Mouse (Mus musculus) liver (tissue): ENCODE measurements at regions not wholly inside any gene's neighbourhood (a gene's known extent, or its start where the extent isn't known, plus 50 kb on each side); places are given as distances from the start of the nearest gene placed in this dataset.

ENCODE experiments used
- DNase-seq: peaks from one replicate; pipeline ENCODE4 v3.0.0-alpha.2; 2020; ENCODE audit warnings: mixed read lengths

DNA sequence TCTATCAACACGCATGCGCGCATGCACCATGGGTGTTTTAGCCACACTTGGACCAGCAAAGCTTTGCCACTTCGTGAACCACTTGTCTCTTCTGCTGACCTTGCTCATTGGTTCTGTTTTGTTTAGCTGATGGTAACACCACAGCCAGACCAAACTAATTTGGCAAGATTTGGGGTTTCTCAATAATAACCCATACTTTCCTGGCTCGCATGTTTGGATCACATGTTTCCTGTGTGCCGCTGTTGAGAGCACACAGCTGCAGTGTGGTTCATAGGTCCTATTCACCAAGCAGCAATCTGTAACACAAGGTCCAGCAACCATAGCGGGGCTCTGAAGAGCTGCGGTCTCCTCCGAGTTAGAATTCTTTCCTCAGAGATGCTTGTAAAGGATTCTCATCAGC lies 126.4 kb upstream of the Gas1 start:
- DNase-seq: no peak

DNA sequence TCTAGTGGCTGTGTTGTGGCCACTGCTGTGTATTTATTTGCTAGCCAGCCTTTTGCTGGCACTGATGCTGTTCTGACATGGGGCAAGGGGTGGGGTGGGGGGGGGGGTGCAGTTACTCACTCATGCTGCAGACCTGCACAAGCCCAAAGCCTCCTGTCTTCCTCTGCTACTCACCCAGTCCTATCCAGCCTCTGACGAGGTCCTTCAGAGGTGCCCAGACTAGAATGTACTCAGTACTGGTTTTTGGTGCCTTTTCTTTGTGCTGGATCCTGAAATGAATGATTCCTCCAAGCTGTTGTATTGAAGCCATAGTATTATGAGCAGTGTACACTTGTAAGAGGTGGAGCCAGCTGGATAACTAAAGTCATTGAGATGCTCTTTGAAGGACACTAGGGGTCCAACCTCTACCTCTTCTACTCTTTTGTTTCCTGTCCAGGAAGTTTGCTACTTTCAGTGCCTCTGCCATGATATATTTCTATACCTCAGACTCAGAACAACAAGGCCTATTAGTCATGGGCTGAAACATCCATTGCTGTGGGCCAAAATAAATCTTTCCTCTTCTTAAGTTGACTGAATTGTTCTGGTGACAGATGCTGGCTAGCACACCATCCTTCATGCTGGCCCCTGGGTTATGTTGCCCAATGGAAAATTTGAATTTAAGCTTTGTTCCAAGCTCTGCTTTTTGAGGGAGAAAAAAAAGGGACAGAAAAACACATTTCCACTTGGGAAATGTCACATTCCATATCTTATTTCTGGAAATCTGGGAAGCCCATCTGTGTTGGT lies 128.1 kb upstream of the Gas1 start:
- no peak for DNase-seq

DNA sequence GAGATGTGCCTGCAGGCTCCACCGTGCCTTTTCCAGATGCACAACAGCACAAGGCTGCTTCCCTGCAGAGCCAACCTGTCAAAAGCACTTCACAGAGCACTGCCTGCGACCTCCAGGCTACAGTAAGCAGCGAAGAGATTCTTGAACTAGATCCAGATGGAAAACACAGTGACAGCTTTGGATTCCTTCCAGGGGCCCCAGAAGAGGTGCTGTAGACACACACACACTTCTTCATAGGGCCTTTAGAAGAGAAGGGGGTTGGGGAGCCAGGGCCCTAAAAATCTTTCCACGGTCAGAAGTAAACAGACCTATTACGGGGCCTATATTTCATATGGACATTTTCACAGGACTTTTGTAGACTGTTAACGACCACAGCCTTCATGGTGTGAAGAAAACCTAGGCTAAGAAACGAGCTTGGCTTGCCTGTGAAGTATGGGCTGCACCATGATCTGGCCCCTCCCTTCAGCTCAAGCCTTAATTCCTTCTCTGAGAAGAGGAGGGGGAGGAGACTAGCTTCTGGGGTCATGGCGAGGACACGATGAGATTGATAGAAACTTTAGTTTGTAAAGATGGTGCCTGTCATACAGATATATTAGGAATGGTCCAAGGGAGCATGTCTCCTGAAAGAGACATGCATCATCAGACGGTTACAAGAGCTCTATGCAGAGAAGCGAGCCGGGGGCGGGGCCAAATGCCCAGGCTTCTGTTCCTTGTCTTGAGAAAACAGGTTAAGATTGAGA lies 131.1 kb upstream of the Gas1 start:
- peak; percentile 52 for DNase-seq

DNA sequence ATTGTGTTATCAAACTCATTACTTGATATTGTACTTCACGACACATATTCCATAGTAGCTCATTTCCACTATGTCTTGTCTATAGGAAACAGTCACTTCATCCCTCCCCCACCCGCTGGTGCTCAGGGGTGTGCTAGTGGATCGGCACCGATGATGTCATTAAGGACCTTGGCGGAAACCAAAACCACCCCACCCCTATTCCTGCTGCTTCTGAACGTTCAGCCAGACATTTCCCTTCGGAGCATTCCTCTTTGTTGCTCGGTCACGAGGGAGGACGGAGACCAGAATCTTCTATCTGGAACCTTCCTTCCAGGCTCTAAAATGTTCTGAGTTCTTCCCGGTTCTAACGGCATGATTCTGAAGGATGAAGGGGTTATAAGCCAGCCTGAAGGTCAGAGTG lies 132.3 kb upstream of the Gas1 start:
- DNase-seq: no peak

DNA sequence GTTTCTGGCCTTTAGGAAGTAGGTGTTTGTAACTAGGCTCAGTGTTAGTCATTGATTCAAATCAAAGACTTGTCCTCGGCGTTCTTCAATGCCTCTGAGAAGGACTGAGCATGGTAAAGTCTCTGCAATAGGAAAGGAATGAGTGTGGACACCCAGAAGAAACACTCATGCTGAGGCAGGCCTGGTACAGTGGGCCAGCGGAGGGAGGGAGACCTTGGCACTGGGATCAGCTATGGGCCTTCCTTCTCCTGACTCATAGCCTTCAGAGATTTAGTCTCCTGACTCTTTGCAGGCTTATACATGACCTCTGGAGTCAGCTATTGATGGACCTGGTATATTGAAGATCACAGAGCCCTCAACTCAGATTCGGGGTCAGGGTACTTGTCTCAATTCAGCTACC lies 132.8 kb upstream of the Gas1 start:
- DNase-seq: no peak

DNA sequence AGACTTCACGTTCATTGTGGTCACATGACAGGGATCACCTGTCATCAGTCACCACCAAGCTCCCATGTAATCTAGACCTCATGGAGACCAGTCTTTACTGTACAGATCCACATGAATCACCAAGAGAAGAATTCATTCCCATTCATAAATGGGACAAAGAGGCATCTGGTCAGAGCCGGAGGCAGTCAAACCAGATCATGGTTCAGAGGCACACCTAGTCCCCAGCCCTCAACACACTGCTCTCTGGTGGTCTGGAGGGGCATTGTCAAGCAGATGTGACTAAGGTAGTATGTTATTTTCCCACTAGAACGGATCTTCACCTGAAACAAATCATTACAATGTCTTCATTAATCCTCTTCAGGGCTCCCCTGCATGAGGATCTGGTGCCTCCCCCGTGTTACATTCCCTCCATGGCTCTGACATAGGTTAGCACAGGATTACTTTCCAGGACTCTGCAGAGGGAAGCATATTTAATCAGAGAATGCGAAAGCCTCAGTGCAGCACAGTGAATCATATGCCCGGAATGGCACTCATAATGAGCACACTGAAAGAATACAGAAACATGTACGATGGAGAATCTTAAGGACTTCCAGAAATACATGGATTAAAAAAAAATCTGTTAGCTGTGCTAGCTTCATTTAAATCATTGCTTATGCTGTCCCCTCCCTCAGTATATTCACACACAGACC lies 135.4 kb upstream of the Gas1 start:
- DNase-seq: no peak

DNA sequence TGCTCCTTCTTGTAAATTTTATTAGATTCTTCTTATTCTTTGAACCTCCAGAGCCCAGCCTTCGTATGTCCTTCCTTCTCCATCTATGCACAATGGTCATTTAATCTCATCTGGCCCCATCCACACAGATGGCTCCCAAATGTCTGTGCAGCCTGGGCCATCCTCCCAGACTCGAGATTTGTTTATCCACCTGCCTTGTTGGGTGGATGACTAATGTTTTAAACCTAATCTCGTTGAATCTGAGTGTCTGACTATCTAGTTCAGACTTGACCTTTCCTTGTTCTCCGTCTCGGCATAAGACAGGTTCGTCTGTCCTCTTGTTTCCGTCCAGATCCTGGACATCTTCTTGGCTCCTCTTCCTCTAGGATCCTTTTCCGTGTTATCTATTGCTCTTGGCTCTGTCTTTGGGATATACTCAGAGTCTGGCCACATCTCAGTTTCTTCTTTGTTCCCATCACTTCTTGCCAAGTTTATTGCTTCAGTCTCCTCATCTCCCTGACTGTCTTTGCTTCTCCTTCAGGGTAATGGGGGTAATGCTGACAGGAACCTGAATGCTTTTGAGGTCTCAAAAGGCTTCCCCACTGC lies 141.4 kb upstream of the Gas1 start:
- DNase-seq: no peak

DNA sequence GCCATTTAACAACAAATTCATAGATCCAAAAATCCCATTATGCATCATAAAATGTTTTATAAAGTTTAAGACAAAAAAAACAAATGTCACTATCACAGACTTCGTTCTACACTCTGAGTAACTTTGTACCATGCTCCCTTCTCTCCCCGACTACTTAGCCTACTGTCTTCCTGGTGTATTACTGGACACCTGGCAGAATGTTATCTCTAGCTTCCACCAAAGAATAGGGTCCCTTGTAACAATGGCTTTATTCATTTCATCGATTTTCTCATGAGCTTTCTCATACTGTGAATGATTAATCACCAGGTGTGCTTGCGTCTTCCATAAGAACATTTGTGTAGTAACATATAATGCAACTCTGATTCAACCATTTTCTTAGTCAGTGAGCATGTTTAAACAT lies 142.1 kb upstream of the Gas1 start:
- DNase-seq: no peak

DNA sequence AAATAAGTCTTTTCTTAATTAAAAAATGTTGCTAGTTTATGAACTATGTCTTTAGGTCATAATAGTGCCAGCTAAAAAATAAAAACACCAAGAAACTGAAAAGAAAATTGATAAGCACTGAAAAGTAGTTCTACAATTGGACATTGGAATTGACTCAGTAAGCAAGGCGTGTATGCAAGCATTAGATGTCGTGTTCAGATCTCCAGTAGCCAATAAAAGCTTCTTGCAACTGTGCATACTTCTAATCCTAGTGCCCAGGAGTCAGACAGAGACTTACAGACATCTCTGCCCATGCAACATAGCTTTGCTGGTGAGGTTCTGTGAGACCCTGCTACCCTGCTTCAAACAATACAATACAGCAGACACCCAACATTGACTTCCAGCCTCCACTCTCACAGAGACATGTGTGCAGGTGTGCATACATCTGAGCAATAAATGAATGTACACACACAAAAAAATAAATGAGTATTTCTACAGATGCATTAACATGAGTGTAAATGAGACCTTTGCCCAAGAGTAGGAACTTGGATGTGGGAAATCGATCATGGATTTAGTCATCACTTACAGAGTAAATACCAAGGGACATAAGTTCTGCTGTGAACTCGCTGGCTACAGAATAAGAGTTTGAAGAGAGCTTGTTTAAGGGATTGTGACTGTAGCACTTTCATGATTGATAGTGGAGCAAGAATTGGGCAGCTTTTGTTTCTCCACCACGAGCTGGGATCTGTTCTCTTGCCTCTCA lies 142.9 kb upstream of the Gas1 start:
- DNase-seq: no peak

DNA sequence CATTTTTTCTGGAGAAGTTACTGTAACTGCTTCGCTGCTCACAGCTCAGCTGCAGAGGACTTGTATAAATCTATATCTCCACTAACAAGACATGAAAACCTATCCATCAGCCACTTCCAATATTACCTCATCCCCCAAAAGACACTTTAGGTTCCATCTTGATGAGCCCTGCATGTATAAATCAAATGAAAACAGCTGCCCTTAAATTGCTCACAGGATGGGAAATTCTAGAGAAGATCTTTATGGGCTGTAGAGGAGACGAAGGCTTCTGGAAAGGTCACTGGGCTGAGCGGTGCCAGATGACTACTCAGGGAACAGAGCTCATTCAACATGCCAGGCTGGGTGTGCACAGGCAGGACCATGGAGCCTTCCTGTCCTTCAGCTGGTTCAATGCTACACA lies 145.4 kb upstream of the Gas1 start:
- DNase-seq: no peak

DNA sequence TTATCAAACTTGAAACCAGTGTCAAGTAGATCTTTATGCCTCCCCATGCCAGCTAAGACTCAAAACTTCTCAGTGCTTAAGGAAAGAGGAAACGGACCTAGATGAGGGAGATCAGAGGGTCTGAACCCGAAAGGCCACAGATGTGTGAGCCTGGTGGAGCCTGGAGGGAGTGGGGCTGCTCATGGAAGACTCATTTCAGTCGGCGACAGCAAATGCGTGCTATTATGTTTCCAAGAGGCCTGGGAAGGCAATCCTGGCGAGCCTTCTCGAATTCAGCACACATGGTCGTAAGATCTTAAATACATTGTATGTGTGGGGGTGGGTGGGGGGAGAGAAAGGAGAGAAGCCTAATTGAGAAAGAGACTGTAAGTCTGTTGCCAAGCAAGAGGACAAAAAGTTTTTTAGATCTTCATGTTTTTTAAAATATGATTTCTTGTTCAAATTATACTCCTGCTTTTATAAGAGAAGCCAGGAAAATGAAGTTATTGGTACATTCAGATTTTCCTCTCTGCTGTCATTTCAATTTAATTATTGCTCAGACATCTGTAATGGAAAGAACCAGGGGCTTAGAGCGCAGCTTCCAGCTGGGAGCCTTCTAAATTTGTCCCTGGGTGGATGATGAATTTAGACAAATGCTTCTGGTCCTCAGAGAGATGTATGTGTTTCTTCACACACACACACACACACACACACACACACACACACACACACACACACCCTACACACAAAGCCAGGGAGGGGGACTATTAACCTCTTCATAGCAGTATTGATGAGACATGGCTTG lies 153.5 kb upstream of the Gas1 start:
- no peak for DNase-seq

DNA sequence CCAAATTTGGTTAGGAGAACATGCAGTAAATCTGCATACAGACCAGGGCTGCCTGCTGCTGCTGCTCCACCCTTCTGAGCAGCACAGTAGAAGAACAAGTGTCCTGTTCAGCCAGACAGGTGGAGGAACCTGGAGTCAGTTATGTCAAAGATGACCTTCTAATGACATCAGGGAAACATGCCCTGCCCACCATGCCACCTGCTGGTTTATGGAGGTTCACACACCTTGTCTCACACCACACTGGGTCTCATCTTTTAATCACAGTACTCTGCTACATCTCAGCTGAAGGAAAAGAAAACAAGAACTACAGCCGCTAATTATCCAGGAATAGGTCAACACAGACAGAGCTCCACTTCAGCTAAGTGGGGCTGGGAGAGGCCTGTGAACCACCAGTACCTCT lies 159.0 kb upstream of the Gas1 start:
- no peak for DNase-seq

DNA sequence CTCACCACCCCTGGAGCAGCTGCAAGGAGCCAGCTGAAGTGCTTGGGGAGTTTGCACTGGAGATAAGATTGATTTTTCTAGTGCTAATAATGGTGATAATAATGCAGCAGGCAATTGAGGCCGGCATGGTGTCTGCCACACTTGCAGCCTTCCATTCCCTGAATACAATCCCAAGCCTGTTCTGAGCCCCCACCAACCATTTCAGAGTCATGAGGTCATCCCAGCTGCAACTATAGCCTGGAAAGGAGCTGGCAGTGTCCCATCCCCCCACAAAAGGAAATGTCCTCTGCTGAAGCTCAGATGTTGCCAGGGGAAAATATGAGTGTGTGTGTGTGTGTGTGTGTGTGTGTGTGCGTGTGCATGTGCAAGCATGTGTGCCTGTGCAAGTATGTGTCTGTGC lies 160.2 kb upstream of the Gas1 start:
- no peak for DNase-seq

DNA sequence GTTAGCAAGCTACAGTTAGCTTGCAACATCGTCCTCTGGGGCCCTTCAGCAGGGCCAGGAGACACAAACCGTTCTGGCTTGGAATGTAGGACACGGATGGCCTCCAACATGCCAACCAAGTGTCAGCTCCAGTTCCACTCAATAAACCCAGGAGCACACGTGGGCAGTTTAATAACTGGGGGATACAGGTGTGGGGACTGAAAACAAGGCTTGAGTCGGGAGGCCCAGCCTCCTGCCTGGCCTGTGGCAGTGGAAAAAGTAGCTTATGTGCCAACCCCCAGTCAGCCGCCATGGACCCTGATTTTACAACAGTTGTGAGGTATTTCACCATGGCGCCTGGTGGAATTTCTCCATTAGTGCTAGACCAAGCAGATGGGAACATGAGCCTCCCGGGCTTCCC lies 160.9 kb upstream of the Gas1 start:
- DNase-seq: no peak

DNA sequence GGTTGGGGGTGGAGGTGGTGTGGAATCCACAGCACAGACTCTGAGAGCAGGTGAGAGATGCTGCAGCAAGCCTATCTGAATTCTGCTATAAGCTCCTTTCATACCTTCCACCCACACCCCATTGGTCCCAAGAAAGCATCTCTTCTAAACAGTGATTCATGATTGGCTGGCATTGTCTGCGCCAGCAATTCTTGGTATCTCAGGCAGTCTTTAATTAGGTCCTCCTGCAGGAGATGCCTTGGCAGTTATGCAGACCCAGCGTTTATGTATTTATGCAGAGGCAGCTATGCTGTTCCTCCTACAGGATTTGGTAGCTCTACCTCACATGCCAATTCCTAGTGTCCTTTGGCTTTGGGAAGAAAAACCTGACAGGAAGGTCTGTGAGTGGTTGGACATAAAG lies 162.9 kb upstream of the Gas1 start:
- DNase-seq: no peak

DNA sequence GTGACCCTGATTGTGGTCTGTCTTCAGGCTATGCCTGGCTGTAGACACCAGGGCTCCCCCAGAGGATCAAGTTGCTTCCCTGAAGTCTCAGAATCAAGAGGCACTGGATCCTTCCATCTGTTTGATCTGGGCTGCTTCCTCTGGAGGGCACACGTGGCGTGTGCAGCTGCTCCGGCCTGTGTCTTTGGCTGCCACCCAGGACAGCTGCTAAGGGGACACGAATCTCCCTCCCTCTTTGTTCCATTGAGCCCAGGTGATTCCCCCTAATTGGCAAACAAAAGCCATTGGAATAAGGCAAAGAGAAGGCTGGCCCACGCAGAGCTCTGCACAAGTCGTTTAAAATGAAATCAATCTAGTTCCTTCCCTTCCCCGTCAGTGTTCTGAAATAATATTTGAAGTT lies 170.7 kb upstream of the Gas1 start:
- DNase-seq: peak; percentile 7

DNA sequence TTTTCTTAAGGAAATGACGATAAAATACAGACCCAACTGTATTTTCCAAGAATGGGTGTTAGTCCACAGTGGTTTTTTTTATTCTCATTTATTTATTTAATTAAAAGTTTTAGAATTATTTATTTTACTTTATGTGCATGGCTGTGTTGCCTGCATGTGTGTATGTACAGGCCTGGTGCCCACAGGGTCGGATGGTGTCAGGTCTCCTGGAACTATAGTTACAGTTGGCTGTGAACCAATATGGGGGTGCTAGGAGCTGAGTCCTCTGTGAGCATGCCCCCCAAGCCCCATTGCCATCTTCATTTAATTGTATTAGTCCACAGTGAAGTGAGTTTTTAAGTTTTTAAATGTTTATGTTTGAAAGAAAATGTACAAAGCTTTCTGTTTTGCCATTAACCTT lies 171.3 kb upstream of the Gas1 start:
- DNase-seq: no peak

DNA sequence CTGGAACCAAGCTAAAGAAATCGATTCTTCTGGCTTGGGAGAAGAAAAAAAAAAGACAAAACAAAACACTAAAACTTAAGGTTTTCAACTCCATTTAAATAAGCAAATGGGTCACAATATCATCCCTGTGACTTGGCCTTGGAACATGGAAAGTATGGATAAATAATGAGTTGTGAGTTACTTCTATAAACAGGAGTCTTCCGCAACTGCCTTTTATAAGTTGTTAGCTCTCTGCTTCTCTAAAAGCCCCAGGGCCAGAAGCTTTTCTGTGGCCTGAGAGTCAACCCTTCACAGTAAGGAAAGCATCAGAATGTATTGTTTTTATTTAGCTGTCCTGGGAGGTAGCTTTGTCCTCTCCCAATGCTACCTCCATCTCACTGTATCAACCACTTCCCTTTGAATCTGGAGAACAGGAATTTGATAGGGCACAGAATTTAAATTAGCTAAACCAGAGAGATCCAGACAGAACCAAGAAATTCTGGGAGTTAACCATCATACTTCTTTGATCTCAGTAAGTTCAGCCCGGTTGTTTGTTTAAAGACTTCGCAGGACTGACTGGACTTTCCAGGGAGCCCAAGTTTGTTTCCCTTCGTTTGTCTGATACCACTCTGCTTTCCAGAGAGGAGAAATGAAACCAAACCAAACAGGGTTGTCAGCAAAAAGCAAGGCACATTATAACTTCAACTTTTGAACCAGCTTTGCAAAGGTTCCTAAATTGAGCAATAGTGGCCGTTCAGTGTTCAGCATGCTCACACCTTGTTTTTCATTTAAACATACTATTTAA lies 178.7 kb upstream of the Gas1 start:
- DNase-seq: no peak

DNA sequence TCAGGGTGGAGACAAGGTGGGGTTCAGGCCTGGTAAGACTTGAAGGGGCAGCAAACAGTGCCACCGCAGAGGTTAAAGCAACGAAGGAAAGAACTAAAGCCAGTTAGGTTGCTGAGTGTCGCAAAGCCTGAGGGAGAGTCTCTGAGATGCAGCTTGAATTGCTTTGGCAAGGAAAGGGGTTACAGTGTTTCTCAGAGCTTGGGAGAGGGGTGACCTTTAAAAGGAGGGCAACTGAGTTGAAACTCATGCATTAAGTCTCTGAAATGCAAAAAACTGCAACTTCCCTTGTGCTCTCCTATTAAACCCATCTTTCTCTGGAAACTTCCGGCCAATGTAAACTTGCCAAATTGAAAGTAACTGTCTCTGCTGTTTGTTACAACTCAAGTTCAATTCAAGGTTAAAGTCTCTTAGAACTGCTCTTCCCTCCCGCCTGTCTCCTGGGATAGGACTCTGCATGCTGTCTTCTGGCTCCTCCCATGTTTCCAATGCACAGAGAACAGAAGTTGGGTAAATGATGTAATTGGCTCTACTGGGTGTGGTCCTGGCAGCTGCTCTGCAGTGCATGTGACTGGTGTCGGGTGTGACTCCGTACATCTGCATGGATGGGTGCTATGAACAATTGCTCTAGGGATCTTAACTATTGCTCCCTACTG lies 181.4 kb upstream of the Gas1 start:
- no peak for DNase-seq

DNA sequence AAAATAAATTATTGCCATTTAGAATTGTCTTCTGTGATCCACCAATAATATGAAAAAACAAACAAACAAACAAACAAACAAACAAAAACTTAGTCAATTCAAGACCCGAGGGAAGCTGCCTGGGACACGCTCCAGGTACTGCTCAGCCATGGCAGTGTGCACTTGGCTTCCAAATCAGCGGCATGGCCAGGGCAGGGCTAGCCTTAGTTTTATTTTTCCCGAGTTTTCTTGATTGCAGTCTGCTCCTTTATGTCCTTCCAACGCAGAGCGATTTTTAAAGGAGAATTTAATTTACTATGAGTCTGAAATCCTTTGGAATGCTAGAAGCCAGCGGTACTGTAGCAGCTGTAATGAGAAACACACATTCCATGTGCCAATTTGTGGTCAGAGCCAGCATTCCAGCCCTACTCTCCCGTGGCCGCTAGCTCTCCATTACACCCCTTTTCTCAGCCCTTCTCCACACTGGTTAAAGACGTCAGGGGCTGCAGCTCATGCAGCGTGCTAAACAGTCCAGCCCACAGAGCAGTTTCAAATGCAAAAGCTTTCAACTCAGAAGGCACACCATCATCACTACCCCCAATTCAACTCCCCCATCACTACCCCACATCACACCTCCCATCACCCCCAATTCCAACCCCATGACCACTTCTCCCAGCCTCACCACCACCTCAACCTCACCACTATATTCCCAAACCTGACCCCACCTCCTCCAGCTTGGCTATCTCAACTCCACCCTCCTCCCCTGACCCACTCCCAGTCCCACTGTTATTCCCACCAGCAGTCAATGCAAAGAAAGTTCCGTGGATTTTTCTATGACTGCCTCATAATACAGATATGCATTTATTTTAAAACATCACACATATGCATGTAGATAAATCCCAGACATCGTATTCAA lies 187.9 kb upstream of the Gas1 start:
- peak; percentile 10 for DNase-seq
